Mouse (Mus musculus) stomach, embryonic 16.5 days (tissue): ENCODE data around the gene Rnps1. TPM values are rescaled to one million over a fixed set of nuclear protein-coding genes. Genes with fewer than 3 reads are reported as not detected.

Experiments used
- ATAC-seq: fragments of 200-750 bp; cut with Nextera tagmentation; 2 replicates; pipeline ENCODE4 v1.8.0; 2017; ENCODE audit warnings: moderate number of reproducible peaks, moderate TSS enrichment; ENCODE audit not compliant: insufficient read depth, low FRiP score
- H3K27ac ChIP-seq: fragments of 300-500 bp; sonication (generic); 2 replicates; pipeline ENCODE4 v1.5.1; 2014; ENCODE audit warnings: low read length
- H3K27me3 ChIP-seq: fragments of 300-500 bp; sonication (generic); 2 replicates; pipeline ENCODE4 v1.6.1; 2014; ENCODE audit warnings: low read length, control low read depth, mixed read lengths; ENCODE audit not compliant: control insufficient read depth, insufficient read depth
- H3K36me3 ChIP-seq: fragments of 300-500 bp; sonication (generic); 2 replicates; pipeline ENCODE4 v1.6.1; 2014; ENCODE audit warnings: low read length; ENCODE audit not compliant: control insufficient read depth, insufficient read depth
- H3K4me1 ChIP-seq: fragments of 300-500 bp; sonication (generic); 2 replicates; pipeline ENCODE4 v1.6.1; 2014; ENCODE audit warnings: low read length, control low read depth, mixed read lengths; ENCODE audit not compliant: control insufficient read depth, insufficient read depth
- H3K4me2 ChIP-seq: fragments of 300-500 bp; sonication (generic); 2 replicates; pipeline ENCODE4 v1.6.1; 2014; ENCODE audit warnings: low read depth, low read length, mixed read lengths
- H3K4me3 ChIP-seq: fragments of 300-500 bp; sonication (generic); replicated peaks from 2 replicates; pipeline ENCODE4 v1.5.1; 2014; ENCODE audit warnings: mild to moderate bottlenecking, low read length
- H3K9ac ChIP-seq: fragments of 300-500 bp; sonication (generic); 2 replicates; pipeline ENCODE4 v1.6.1; 2014; ENCODE audit warnings: low read length
- H3K9me3 ChIP-seq: fragments of 300-500 bp; sonication (generic); replicated peaks from 2 replicates; pipeline ENCODE4 v1.6.1; 2016; ENCODE audit warnings: low read length, control low read depth; ENCODE audit not compliant: control insufficient read depth
- WGBS: fragments of 180-500 bp; shearing (Covaris S2); extraction: QIAGEN DNeasy Blood & Tissue Kit; methylation state at CpG from one replicate; pipeline ENCODE4 v1.1.7; 2014; 5-methylcytosine and 5-hydroxymethylcytosine counted together
- polyA plus RNA-seq: library from polyadenylated mRNA; unstranded; fragments of >200 nt; fragmentation: Nextera tagmentation; extraction: Ambion mirVana; gene quantifications from 2 replicates; pipeline ENCODE4 v1.2.1, GENCODE M21; 2015

Rnps1 gene
- 216 and 217 TPM in 2 replicates for polyA plus RNA-seq

DNA sequence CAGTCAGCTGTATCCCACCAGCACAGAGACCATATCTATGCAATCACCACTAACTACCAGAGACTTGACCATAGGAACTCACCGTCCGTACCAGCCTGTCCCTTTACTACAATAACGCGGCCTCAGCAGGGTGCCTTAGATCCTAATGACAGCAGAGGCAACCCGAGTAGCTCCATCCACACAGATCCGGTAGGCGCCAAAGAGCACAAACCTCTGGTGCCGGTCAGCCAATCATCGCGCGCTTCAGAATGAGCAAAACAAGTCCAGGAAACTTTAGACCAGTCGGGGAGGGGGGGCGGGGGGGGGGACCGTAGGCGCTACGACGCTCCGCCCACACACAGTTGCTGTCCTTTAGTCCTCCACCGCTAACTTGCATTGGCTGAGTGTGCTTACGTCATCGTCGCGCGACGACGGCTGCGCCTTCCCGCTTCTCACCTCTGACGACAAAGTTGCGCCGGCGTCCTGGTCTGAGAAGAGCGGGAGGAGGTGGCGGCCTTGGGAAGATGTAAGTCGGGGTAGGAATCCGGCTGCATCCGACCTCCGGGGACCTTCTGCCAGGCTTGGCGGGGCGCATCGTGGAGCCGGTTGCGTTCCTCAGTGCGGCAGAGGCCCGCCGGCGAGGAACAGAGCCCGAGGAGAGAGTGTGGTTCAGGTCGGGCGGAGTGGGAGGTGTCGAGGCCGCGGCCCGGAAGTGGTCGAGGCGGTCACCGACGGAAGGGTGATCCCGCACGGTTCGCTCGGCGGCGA, at the start of gene Rnps1:
TSS of gene Rnps1 (plus strand) at position 336 of the 747 bp plus-strand sequence.
- 0 out of 2 replicates have a peak, but pooled peaks cover 5% of the 10 kb centered on the region for H3K36me3 ChIP-seq
- under 1% methylated on average over 64 of the region's 64 CpGs for WGBS
- peak; percentile 95 for ATAC-seq

DNA sequence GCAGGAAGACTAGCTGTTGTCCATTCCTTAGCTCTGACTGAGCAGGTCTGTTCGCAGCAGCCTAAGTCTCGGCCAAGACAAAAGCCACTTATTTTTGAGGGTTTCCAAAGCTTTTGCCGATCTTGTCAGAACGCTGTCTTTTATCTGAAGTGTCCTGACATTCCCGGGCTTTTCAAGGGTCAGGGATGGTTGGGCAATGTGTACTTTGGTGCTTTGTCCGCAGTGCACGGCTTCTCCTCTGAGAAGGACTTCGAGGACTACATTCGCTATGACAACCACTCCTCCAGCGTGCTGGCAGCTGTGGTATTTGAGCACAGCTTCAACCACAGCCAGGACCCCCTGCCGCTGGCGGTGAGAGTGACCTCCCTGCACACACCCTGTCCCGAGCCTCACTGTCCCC, 48.5 kb upstream of the Rnps1 start:
- H3K4me1 ChIP-seq: no peaks in the 10 kb centered on the region
- no peaks in the 10 kb centered on the region for H3K9me3 ChIP-seq
- H3K4me3 ChIP-seq: no peak overlapping the region
- no peak overlapping the region for H3K4me2 ChIP-seq
- H3K9ac ChIP-seq: no peak overlapping the region
- no peak overlapping the region for H3K27ac ChIP-seq
- no peaks in the 10 kb centered on the region for H3K27me3 ChIP-seq
- ATAC-seq: no peak
- no peaks in the 10 kb centered on the region for H3K36me3 ChIP-seq
- 56% methylated on average over 13 of the region's 13 CpGs for WGBS

More for the DNA sequence above, at the start of gene Rnps1:
- peak within 1 kb of the TSS; percentile 95 for H3K4me3 ChIP-seq
- peaks cover 12% of the 10 kb centered on the region for H3K4me1 ChIP-seq
- H3K9me3 ChIP-seq: no peaks in the 10 kb centered on the region
- H3K9ac ChIP-seq: peak within 1 kb of the TSS; percentile 95
- no peaks in the 10 kb centered on the region for H3K27me3 ChIP-seq
- H3K4me2 ChIP-seq: peak within 1 kb of the TSS; percentile 88
- H3K27ac ChIP-seq: peak within 1 kb of the TSS; percentile 94

GRCm38 (mm10) chr17:24375094-24375712, 39.2 kb upstream of the Rnps1 start:
- no peaks in the 10 kb centered on the region for H3K9me3 ChIP-seq
- no peak overlapping the region for H3K9ac ChIP-seq
- 74% methylated on average over 4 of the region's 5 CpGs for WGBS
- H3K27me3 ChIP-seq: no peaks in the 10 kb centered on the region
- no peaks in the 10 kb centered on the region for H3K4me1 ChIP-seq
- no peak overlapping the region for H3K4me3 ChIP-seq
- H3K4me2 ChIP-seq: no peak overlapping the region
- ATAC-seq: no peak
- H3K27ac ChIP-seq: no peak overlapping the region
- no peaks in the 10 kb centered on the region for H3K36me3 ChIP-seq

DNA sequence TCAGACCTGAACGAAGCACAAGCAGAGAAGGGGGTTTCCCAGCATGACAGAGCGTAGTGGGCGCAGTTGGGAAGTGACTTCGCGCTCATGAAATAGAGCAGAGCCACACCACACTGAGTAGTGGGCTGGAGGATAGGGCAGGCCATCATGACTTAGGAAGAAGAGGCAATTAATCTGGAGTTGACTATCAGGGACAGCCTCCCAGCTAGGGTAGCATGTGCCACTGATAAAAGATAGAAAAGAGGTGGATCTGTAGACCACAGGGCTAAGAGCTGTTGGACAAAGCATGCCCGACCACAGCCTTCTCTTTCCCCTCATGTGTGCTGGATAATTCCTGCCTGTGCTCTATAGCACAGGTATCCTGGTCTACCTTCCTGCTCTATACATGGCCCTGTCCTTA, 38.5 kb upstream of the Rnps1 start:
- ATAC-seq: no peak
- 89% methylated on average over 6 of the region's 6 CpGs for WGBS
- no peak overlapping the region for H3K4me2 ChIP-seq

GRCm38 (mm10) chr17:24378496-24378895, 35.9 kb upstream of the Rnps1 start:
- no peak overlapping the region for H3K4me3 ChIP-seq
- no peak overlapping the region for H3K27ac ChIP-seq
- no peak overlapping the region for H3K9ac ChIP-seq
- no peaks in the 10 kb centered on the region for H3K9me3 ChIP-seq
- 80% methylated on average over 2 of the region's 2 CpGs for WGBS
- no peaks in the 10 kb centered on the region for H3K4me1 ChIP-seq
- H3K27me3 ChIP-seq: no peaks in the 10 kb centered on the region
- H3K36me3 ChIP-seq: no peaks in the 10 kb centered on the region
- no peak for ATAC-seq
- no peak overlapping the region for H3K4me2 ChIP-seq

More for the DNA sequence above, 38.5 kb upstream of the Rnps1 start:
- no peaks in the 10 kb centered on the region for H3K4me1 ChIP-seq
- H3K4me3 ChIP-seq: no peak overlapping the region
- no peaks in the 10 kb centered on the region for H3K36me3 ChIP-seq
- no peaks in the 10 kb centered on the region for H3K9me3 ChIP-seq
- H3K27ac ChIP-seq: no peak overlapping the region
- no peak overlapping the region for H3K9ac ChIP-seq
- H3K27me3 ChIP-seq: no peaks in the 10 kb centered on the region

DNA sequence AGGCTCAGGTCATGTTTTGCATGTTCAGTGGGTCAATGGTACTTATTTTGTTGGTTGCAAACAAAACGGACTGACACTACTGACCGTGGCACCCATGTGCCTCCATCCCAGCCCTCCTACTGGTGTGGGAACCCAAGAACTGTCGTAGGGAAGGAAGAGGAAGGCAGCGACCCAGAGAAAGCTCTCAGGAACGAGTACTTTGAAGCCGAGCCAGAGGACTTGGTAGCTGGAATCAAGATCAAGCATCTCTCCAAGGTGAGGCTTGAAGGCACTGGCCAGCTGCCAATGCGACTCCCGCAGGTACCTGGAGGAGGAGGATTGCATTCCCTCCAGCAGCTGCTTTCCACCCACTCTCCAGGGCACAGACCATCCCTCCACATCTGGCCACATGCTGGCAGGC, 30.6 kb upstream of the Rnps1 start:
- Histone ChIP-seq H3K27ac (no peak overlapping the region), H3K27me3 (no peaks in the 10 kb centered on the region), H3K4me1 (no peaks in the 10 kb centered on the region), H3K9ac (no peak overlapping the region), H3K4me2 (no peak overlapping the region), H3K4me3 (no peak overlapping the region), H3K36me3 (0 out of 2 replicates have a peak, but pooled peaks cover 3% of the 10 kb centered on the region), H3K9me3 (no peaks in the 10 kb centered on the region)
- ATAC-seq: no peak
- 71% methylated on average over 8 of the region's 8 CpGs for WGBS

- 0 out of 2 replicates have a peak, but pooled peaks cover 3% of the 10 kb centered on the region for H3K36me3 ChIP-seq
- no peak for ATAC-seq
- 77% methylated on average over 5 of the region's 5 CpGs for WGBS
Measured at GRCm38 (mm10) chr17:24388711-24389110, 25.7 kb upstream of the Rnps1 start.

DNA sequence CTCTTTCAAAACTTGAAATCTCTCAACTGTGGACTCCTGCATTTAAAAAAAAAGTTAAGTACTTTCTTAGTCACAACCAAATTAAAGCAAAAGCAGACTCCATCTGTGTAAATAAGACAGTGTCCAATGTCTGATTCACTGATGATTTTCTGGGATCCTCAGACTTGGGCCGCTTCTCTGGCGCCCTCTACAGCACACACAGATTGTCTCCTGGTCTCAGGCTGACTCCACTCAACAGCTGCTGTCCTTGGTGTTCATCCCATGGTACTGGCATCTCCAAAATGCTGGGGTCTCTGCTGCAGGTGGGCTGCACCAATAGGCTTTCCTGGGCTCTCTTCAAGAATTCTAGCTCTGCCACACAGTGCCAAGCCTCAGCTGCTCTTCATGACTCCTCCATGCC, 24.5 kb upstream of the Rnps1 start:
- WGBS: 3% methylated on average over 2 of the region's 2 CpGs

More at GRCm38 (mm10) chr17:24388711-24389110, 25.7 kb upstream of the Rnps1 start:
- no peaks in the 10 kb centered on the region for H3K27me3 ChIP-seq
- H3K9ac ChIP-seq: no peak overlapping the region
- no peaks in the 10 kb centered on the region for H3K4me1 ChIP-seq
- no peak overlapping the region for H3K27ac ChIP-seq
- H3K4me3 ChIP-seq: no peak overlapping the region
- H3K9me3 ChIP-seq: no peaks in the 10 kb centered on the region
- no peak overlapping the region for H3K4me2 ChIP-seq

GRCm38 (mm10) chr17:24391149-24391548, 23.2 kb upstream of the Rnps1 start:
- Histone ChIP-seq H3K27ac (no peak overlapping the region), H3K4me2 (no peak overlapping the region), H3K4me1 (no peaks in the 10 kb centered on the region), H3K27me3 (no peaks in the 10 kb centered on the region), H3K9me3 (no peaks in the 10 kb centered on the region), H3K4me3 (no peak overlapping the region), H3K9ac (no peak overlapping the region), H3K36me3 (0 out of 2 replicates have a peak, but pooled peaks cover 3% of the 10 kb centered on the region)
- ATAC-seq: no peak
- 68% methylated on average over 8 of the region's 8 CpGs for WGBS

More for the DNA sequence above, 24.5 kb upstream of the Rnps1 start:
- Histone ChIP-seq H3K9ac (no peak overlapping the region), H3K4me2 (no peak overlapping the region), H3K4me1 (no peaks in the 10 kb centered on the region), H3K27me3 (no peaks in the 10 kb centered on the region), H3K4me3 (no peak overlapping the region), H3K36me3 (0 out of 2 replicates have a peak, but pooled peaks cover 3% of the 10 kb centered on the region), H3K27ac (no peak overlapping the region), H3K9me3 (no peaks in the 10 kb centered on the region)
- ATAC-seq: no peak
